Mouse (Mus musculus) G1E (cell line): ENCODE results near the gene Khdc4. TPM values are rescaled to one million over a fixed set of nuclear protein-coding genes. Genes with fewer than 3 reads are reported as not detected.

ENCODE experiments used
- ATAC-seq: 2 replicates; pipeline ENCODE4 v1.8.0; 2016; ENCODE audit warnings: mild to moderate bottlenecking; ENCODE audit not compliant: insufficient number of reproducible peaks, poor library complexity, low FRiP score, severe bottlenecking; ENCODE audit errors: extremely low read depth
- DNase-seq: peaks from one replicate; pipeline ENCODE4 v3.0.0; 2012; ENCODE audit warnings: low spot score
- H3K27me3 ChIP-seq: 2 replicates; pipeline ENCODE4 v1.6.1; 2012; ENCODE audit warnings: mild to moderate bottlenecking, low read length, inconsistent platforms; ENCODE audit not compliant: insufficient read depth
- H3K36me3 ChIP-seq: replicated peaks from 2 replicates; pipeline ENCODE3; 2012; ENCODE audit warnings: mild to moderate bottlenecking, inconsistent platforms
- H3K4me1 ChIP-seq: 2 replicates; pipeline ENCODE4 v1.6.1; 2012; ENCODE audit warnings: low read depth, low read length, inconsistent platforms, mixed read lengths; ENCODE audit not compliant: insufficient read depth
- H3K4me3 ChIP-seq: 2 replicates; pipeline ENCODE4 v1.5.1; 2012; ENCODE audit warnings: low read depth, mild to moderate bottlenecking, inconsistent platforms, low read length, moderate library complexity, mixed read lengths
- H3K9me3 ChIP-seq: replicated peaks from 2 replicates; pipeline ENCODE4 v1.6.1; 2012; ENCODE audit warnings: inconsistent platforms
- CTCF ChIP-seq: IDR thresholded peaks from 2 replicates; pipeline ENCODE4 v1.5.1; 2012; ENCODE audit warnings: low read depth, low read length, inconsistent platforms, mixed read lengths
- GATA1 ChIP-seq: IDR thresholded peaks from 2 replicates; pipeline ENCODE4 v1.6.1; 2012; ENCODE audit warnings: borderline replicate concordance, low read length, inconsistent platforms, mixed read lengths
- GATA2 ChIP-seq: IDR thresholded peaks from 2 replicates; pipeline ENCODE4 v1.6.1; 2012; ENCODE audit warnings: low read depth, low read length, inconsistent platforms, borderline replicate concordance
- POLR2AphosphoS5 ChIP-seq: IDR thresholded peaks from 2 replicates; pipeline ENCODE4 v1.6.1; 2012; ENCODE audit warnings: low read depth, low read length, inconsistent platforms; ENCODE audit not compliant: insufficient replicate concordance
- TAL1 ChIP-seq: conservative IDR thresholded peaks from 2 replicates; pipeline ENCODE4 v1.6.1; 2012; ENCODE audit warnings: low read depth, low read length, inconsistent platforms, mixed read lengths
- polyA plus RNA-seq: library from polyadenylated mRNA; stranded (reverse); fragments of >175 nt; gene quantifications from 2 replicates; pipeline ENCODE4 v1.2.3, GENCODE M21; 2012
- total RNA-seq, 2 experiments: library from RNA; stranded (forward) in 1 of 2; stranded (reverse) in 1 of 2; fragments of 200-1000 nt in 1 of 2; fragments of >200 nt in 1 of 2; fragmentation: Nextera tagmentation in 1 of 2; gene quantifications; 2 replicates each; pipeline ENCODE4 v1.2.3; 2014 to 2017

Gene Khdc4
- total and polyA plus RNA-seq, 3 experiments: 18.5 to 102 (median 83.9) TPM

GRCm38 (mm10) chr3:88650713-88651504, 34.7 kb upstream of the Khdc4 start:
- Histone ChIP-seq H3K9me3 (no peaks in the 10 kb centered on the region), H3K36me3 (peaks cover 43% of the 10 kb centered on the region), H3K27me3 (peaks cover 27% of the 10 kb centered on the region), H3K4me1 (peaks cover 4% of the 10 kb centered on the region; the same call in 1 of the 2 replicates), H3K4me3 (no peak overlapping the region)
- TF ChIP-seq TAL1 (no peak), GATA1 (no peak)
- ATAC-seq: no peak
- no peak for DNase-seq

GRCm38 (mm10) chr3:88651669-88652618, 33.7 kb upstream of the Khdc4 start:
- peaks cover 27% of the 10 kb centered on the region for H3K27me3 ChIP-seq
- DNase-seq (no peak), ATAC-seq (no peak)
- H3K4me3 ChIP-seq: no peak overlapping the region
- no peaks in the 10 kb centered on the region for H3K9me3 ChIP-seq
- TF ChIP-seq GATA2: no peak
- no peak for TF ChIP-seq CTCF
- TF ChIP-seq TAL1: no peak
- TF ChIP-seq POLR2AphosphoS5: no peak
- no peak for TF ChIP-seq GATA1
- H3K4me1 ChIP-seq: peaks cover 4% of the 10 kb centered on the region; the same call in 1 of the 2 replicates
- H3K36me3 ChIP-seq: peaks cover 33% of the 10 kb centered on the region

GRCm38 (mm10) chr3:88652846-88653515, 32.6 kb upstream of the Khdc4 start, which contains the start of gene Rxfp4:
TSS of gene Rxfp4 (minus strand) at chr3:88653142.
- H3K4me1 ChIP-seq: peaks cover 4% of the 10 kb centered on the region; the same call in 1 of the 2 replicates
- no peaks in the 10 kb centered on the region for H3K9me3 ChIP-seq
- TF ChIP-seq POLR2AphosphoS5 (no peak), GATA1 (no peak), GATA2 (no peak), CTCF (no peak), TAL1 (no peak)
- ATAC-seq (no peak), DNase-seq (no peak)
- H3K27me3 ChIP-seq: peaks cover 34% of the 10 kb centered on the region
- H3K4me3 ChIP-seq: no peak within 1 kb of the TSS
- H3K36me3 ChIP-seq: peaks cover 22% of the 10 kb centered on the region

GRCm38 (mm10) chr3:88653516-88654370, 31.9 kb upstream of the Khdc4 start:
- H3K27me3 ChIP-seq: peaks cover 39% of the 10 kb centered on the region
- ATAC-seq (no peak), DNase-seq (no peak)
- no peak overlapping the region for H3K4me3 ChIP-seq
- no peak for TF ChIP-seq POLR2AphosphoS5
- no peak for TF ChIP-seq TAL1
- TF ChIP-seq GATA2: no peak
- TF ChIP-seq CTCF: no peak
- no peak for TF ChIP-seq GATA1
- peaks cover 15% of the 10 kb centered on the region for H3K36me3 ChIP-seq
- peaks cover 4% of the 10 kb centered on the region; the same call in 1 of the 2 replicates for H3K4me1 ChIP-seq
- no peaks in the 10 kb centered on the region for H3K9me3 ChIP-seq

GRCm38 (mm10) chr3:88654621-88655020, 31.0 kb upstream of the Khdc4 start:
- peaks cover 40% of the 10 kb centered on the region for H3K27me3 ChIP-seq
- H3K4me3 ChIP-seq: no peak overlapping the region
- H3K4me1 ChIP-seq: peaks cover 4% of the 10 kb centered on the region; the same call in 1 of the 2 replicates
- H3K9me3 ChIP-seq: no peaks in the 10 kb centered on the region
- H3K36me3 ChIP-seq: peaks cover 6% of the 10 kb centered on the region
- TF ChIP-seq GATA2 (no peak), GATA1 (no peak), TAL1 (no peak), POLR2AphosphoS5 (no peak), CTCF (no peak)
- DNase-seq (no peak), ATAC-seq (no peak)
